Mouse (Mus musculus) heart, postnatal 36 days (tissue): Measurements from ENCODE around the gene Tead4. TPM values are rescaled to one million over a fixed set of nuclear protein-coding genes. Genes with fewer than 3 reads are reported as not detected.
"Not testable (repeated sequence)": the region's sequence is repeated elsewhere in the genome, so short reads cannot be mapped to it uniquely, and the experiment has no call there.

Experiments used
- DNase-seq, 2 experiments: peaks; one replicate each; pipeline ENCODE4 v3.0.0; 2021 to 2022
- intact Hi-C: fragments of 180-260 bp; cut with DNase I; formaldehyde crosslinking; loops from one replicate; pipeline ENCODE4 v1.15.1; 2025
- total RNA-seq, 2 experiments: library from RNA; stranded (reverse); gene quantifications; 2 replicates each; pipeline ENCODE4 v1.2.3; 2021

Gene Tead4
- total RNA-seq, 2 experiments from 2014 or later, result 3.6 to 3.7 TPM

DNA sequence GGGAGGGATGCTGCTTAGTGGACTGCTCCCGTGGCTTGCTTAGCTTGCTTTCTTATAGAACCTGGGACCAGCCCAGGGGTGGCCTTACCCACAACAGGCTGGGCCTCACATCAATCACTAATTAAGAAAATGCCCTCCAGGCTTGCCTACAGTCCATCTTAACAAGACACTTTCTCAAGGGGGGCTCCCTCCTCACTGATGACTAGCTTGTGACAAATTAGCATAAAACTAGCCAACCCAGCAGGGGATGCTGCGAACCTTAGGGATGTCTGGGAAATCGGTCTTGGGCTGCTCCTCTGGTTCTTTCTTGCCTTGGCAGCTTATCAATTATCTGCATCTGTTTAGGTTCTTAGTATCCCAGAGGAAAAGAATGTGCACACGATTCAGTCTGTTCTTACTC lies 46.1 kb downstream of the Tead4 start:
- intact Hi-C loops, result no loop called here
- DNase-seq, result no peak

DNA sequence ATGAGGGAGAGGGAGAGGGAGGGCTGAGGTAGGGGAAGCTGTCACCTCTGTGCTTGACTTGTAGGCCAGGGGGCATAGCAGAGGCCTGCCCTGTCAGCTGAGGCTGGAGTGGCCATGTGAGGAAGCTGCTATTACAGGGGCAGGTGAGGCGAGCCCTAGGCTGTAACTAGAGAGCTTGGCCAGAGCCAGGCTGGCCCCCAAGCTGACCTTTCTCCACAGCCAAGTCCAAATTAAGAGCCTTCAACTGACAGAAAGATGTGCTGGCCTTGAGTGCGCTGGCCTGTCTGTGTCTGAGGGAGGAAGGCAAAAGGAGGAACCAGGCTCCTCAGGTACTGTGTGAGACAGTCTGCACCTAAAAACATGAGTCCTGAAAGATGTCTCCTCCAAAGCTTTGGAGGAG lies 47.5 kb downstream of the Tead4 start:
- no peak for DNase-seq
- intact Hi-C loops, result no loop called here

DNA sequence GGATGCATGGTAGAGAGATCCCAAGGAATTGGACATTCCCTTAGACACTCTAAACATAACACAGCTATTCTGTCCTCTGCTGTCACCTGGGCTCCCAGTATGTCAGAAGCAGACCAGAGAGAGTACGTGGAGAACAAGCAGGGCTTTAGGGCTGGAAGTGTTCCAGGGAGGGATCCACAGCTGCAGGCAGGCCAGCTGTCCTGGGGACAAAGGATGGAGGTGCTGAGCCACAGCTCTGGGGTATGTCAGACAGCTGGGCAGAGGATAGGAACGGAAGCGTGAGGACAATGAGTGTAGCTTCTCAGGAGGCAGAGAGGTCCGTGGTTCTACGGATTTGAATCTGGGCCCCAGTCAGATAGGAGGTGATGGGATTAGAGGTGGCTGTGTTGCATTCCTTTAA lies 50.0 kb downstream of the Tead4 start:
- intact Hi-C loops, result no loop called here
- DNase-seq, result no peak

DNA sequence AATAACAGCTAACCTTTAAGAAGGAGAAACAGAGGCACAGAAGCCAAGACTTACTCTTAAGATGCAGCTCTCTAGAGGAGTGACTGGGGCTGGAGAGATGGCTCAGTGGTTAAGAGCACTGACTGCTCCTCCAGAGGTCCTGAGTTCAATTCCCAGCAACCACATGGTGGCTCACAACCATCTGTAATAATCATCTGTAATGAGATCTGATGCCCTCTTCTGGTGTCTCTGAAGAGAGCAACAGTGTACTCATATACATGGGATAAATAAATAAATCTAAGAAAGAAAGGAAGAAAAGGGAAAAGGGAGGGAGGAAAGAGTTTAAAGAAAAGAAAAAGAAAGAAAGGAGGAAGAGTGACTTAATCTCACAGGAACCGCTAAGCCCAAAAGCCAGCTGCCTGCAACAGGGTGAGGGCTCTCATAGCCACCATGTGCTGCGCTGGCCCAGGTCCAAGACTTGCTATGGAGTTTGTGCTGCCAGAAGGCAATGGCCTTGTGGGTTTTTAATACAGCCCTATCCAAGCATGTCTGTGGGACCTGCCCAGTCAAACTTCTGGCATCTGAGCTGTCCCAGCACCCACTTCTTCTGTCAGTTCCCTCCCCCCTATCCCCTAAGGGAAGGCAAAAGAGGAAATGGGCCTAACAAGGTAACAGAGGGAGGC lies 63.4 kb downstream of the Tead4 start:
- no peak for DNase-seq
- intact Hi-C loops, result no loop called here

DNA sequence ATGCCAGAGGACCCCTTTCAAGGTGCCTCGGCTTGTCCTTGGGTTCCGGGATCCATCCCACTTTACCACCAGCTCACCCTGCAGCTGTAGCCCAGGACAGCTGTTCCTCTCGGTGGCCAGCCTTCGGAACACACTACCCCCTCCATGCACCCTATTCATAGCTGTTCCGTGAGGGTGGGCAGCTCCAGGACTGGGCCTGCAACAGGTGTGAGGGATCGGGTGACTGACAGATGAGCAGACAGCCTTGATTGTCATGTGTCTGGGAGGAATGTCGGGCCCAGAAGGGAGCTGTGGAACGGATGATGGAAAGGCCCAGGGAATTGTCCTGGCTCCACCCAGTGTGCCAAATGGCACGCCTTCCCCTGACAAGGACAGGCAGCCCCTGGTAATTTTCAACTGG lies 64.0 kb downstream of the Tead4 start:
- no peak for DNase-seq
- intact Hi-C loops, result no loop called here

DNA sequence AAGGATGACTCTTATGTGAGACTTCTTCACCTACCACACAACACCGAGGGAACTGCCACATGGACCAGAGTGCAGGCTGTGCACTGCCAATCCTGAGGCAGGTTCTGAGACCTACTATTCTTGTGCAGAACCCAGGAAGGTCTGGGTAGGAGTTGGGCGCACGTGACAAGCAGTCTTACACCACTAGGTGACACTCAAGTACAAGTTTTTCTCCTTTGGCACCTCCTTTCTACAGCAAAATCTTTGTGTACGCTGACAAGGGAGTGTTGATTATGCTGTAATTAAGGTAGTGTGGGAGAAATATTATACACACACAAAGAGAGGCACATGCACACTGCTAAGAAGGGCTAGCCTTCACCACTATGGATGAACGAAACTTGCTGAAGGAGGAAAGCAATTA lies 66.4 kb downstream of the Tead4 start:
- intact Hi-C loops, result loop anchor here (1.0 to 5.0 kb wide), 2 partner anchors 74 to 173 kb away; no protein-coding TSS in a partner anchor
- peak in 1 of 2 experiments; percentile 21 for DNase-seq

DNA sequence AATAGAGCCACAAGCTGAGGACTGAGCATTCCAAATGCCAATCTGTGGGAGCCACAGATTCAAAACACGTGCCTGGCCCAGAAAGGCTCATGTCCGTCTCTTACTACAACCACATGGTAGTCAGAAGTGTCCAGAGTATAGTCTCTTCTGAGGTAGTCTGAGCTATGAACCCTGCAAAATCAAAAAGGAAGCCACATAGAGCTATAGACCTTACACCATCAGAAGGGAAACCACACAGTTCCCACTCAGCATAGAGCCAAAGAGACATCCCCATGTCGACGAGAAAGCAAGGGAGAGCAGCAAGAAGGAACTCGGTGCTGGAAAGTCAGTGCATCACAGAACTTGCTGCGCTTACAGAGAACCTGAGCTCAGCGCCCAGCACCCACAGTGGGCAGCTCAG lies 68.4 kb downstream of the Tead4 start:
- intact Hi-C loops, result loop anchor here (5.0 kb wide), 1 partner anchor 175 kb away; no protein-coding TSS in a partner anchor
- no peak for DNase-seq

DNA sequence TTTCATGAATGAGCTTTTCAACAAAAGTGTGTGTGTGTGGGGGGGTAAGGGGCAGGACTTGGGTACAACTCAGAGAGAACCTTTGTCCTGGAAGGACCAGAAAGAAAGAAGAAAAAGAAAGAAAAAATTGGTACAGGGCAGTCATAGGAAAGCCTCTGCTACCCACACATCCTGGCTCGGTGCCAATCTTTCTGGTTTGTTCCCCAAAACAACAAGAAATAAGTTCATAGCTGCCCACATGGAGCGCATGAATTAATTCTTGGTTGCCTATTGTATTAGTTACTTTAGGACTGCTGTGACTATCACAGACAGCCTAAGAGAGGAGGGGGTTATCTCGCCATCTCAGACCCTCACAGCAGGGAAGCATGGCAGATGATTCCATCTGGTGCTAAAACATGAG lies 68.9 kb downstream of the Tead4 start:
- intact Hi-C loops, result loop anchor here (5.0 kb wide), 1 partner anchor 176 kb away; no protein-coding TSS in a partner anchor
- DNase-seq, result no peak

DNA sequence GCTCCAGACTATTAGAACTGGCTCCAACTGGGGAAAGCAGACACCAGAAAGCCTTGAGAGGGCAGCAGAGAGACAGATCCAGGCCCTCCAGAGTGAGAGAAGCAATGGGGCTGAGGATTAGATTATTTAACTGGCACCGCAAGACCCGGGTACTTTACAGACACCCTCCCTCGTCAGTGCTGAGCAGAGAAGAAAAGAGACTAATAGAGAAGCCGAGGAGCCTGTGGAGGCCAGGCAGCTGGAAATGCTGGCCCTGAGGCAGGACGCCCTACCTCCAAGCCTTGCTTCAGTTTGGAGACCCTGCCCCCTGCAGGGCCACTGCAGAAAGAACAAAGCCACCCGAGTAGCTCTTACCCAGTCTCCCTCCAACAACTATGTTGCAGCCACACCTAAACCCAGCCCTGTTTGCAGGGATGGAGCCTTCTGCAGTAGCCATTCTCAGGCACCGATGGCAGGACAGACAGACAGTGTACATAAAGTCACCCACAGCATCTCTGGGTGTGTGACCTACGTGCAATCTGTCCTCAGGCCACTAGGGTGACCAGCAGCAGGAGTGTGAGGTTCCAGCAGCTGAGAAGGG lies 73.1 kb downstream of the Tead4 start:
- intact Hi-C loops, result no loop called here
- no peak for DNase-seq

DNA sequence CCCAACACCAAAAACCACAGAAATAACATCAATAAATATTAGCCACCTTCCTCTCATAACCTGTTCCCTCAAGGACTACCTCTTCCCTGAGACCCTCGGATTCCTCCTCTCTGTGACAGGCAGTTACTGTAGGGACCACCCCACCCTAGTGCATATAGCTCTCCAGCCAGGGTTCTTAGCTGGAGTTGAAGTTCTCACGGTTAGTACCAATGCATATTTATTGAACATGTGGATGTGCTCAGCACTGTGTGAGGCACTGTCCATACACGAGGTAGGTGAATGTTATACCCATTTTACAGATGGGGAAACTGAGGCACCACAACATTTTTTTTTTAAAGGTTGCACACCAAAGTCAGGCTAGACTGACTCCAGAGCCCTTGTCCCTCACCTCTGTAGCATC lies 73.7 kb downstream of the Tead4 start:
- intact Hi-C loops, result no loop called here
- no peak for DNase-seq

DNA sequence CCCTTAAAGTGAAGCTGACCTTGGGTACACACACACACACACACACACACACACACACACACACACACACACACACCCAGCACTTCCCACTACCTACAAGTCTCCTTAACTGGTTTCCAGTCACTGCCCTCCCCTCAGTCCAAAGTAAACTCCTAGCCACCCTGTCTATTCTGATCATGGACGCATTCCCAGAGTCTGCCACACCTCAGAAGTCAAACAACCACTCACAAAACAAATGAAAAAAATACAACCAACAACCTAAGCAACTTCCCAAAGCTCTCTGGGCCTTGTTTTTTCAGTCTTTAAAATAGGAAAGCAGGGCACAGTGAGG lies 74.8 kb downstream of the Tead4 start:
- no peak for DNase-seq
- intact Hi-C loops, result no loop called here

DNA sequence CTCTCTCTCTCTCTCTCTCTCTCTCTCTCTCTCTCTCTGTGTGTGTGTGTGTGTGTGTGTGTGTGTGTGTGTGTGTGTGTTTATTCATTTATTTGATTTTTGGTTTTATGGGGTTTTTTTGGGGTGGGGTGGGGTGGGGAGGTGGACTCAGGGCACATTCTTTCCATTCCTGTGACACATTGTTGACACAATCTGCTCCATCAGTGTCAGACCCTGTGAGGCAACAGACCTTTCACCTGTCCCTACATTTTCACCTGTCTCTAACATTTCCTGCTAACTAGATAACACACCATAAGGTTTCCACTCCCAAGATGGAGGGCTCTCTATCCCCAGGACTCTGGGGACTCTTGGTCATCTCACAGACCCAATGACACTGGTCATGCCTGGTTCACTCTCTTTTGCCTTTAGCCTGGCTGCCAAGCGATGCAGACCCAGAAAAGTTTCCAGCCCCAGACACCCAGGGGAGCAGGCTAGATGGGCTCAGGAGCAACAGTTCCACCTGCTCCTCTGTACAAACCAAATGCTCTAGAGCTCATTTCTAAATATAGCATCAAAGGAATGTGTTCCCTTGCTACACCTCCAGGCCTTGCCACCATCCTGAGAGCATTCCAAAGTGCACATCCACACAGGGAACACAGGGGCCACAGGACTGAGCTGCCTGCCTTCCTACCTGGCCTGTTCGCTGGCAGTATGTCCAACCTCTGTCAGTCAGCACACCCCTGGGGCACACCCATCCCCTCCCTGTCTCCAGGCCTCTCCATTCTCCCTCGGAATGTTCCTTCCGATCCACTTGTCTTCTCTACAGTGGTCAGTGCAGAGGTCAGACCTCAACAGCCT lies 75.4 kb downstream of the Tead4 start:
- DNase-seq, result no peak
- intact Hi-C loops, result no loop called here

DNA sequence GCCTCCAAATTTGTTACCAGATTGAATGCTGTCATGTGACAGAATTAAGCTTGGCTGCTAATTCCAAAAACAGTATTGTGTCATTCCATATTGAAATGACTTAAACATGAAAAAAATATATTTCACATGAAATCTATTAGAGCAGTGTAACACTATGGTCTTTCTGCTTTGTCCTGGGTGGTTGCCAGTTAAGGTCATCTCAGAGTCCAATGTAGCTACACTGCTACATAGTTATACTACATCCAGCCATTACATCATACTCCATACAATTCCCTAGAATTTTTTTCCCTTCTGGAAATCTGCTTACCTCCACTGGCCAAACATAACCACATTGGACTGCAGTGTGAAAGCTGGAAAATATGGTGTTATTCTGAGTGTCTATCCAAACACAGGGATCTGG lies 77.5 kb downstream of the Tead4 start:
- no peak for DNase-seq
- intact Hi-C loops, result no loop called here

DNA sequence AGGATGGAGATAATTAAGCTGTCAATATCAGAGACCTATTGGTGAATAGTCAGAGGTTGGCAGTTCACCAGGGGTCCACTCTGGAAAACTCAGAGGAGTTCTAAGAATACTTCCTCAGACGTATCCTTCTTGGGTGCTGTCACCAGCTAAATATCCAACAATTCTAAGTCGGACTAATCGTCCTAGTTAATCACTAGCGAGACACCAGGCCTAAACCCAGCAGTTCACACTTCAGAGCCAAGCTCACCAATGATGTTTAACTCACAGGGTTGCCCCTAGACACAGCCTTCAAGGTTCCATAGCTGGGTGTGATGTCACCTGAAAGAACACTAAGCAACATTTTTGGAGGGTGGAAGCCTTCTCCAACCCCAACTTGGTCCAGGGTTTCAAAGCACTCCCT lies 85.6 kb downstream of the Tead4 start:
- DNase-seq, intact Hi-C loops: not testable (repeated sequence)

DNA sequence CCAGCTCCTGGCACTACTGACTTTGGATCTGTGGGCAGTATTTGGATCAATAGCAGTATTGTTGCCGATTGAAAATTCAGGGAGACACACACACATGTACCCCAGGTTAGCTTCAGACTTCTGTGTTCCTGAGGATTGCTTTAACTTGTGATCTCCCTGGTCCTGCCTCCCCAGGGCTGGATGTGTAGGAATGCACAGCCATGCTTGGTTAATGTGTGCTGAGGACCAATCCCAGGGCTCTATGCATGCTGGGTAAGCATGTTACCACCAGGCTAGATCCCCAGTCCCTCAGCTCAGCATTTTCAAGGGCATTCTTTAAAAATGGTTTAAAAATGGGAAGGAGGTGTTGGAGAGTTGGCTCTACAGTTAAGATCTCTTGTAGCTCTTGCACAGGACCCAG lies 91.4 kb downstream of the Tead4 start:
- intact Hi-C loops, result loop anchor here (10.0 kb wide), 1 partner anchor 206 kb away; no protein-coding TSS in a partner anchor
- not testable (repeated sequence) for DNase-seq

DNA sequence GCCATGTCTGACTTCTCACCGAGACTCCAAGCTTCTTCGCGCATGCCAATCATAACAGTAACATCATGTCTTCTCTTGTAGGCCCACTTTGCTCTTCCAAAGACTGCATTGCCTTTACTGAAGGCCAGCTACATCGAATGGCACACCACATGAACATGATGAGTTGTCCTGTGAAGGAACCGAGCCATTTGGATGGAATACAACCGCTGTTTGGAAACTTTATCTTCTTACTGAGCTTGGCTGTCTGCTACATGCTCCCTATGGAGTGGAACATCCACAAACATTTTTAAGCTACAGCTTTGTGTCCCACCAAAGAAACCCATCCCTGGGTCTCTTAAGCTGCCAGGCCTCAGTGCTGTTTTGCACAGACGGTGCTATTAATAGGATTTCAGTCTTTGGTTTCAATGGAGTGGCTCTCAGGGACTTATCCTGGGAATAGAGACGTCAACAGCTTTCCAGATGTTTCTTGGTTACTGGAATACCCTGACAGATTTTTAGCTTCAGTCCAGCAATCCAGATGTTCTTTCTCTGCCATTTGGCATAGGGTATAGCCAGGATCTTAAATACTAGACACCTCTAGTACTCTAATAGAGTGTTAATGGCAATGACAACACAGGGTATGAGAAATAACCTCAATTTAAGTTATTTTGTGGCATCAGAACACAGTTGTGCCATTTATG lies 92.0 kb downstream of the Tead4 start:
- no peak for DNase-seq

DNA sequence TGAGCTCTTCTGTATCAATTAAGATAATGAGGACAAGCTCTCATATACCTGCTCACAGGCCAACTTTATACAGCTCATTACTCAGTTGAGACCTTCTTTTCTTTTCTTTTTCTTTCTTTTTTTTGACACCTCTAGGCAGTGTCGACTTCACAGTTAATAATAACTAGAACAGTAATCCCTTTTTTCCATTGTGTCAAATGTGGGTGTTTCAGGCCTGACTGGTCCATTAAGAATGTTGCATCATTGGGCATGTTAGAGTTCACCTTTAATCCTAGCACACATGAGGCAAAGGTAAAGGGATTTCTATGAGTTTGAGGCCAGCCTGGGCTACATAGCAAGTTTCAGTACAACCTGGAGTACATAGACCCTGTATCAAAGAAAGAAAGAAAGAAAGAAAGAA lies 97.1 kb downstream of the Tead4 start:
- no peak for DNase-seq
- intact Hi-C loops, result loop anchor here (5.0 to 10.0 kb wide), 2 partner anchors 154 to 211 kb away; partner anchors contain the start of gene Tulp3

More for the DNA sequence above, 92.0 kb downstream of the Tead4 start:
- intact Hi-C loops, result loop anchor here (10.0 kb wide), 1 partner anchor 206 kb away; no protein-coding TSS in a partner anchor

DNA sequence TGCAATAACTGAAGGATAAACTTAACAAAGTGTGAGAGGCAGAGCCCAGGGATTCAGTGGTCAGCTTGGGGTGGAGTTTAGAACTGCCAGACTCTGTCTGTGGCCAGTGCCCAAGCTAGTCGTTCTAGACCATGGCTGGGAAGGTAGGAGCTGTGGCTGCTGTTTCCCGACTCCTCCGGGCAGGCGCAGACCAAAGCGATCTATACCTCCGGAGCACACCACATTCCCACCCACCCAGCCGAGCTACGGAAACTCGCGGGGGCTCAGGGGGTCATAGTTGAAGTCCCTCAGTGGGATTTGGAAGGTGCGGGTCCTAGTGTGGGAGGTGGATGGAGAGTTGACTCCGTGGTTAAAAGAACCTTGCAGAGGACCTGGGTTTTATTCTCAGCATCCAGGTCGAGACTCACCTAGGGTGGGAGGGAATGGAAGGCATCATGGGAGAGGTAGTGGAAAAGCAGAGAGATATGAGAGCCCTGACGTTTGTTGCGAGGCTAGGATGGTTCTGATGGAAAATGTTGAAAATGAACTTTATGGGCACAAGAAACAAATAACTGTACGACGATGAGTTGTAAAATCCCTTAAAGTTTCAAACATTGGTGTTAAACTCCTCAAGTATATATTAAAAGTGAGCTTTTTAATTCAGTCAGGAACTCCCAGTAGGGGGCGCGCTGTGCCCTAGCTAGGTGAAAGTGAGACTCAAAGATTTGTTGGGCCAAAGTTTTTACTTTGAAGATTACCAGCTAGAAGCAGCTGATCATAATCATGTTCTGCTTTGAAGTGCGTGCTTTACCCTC lies 99.6 kb downstream of the Tead4 start:
- intact Hi-C loops, result loop anchor here (2.0 to 10.0 kb wide), 3 partner anchors 108 to 214 kb away; partner anchors contain the start of gene Tulp3

DNA sequence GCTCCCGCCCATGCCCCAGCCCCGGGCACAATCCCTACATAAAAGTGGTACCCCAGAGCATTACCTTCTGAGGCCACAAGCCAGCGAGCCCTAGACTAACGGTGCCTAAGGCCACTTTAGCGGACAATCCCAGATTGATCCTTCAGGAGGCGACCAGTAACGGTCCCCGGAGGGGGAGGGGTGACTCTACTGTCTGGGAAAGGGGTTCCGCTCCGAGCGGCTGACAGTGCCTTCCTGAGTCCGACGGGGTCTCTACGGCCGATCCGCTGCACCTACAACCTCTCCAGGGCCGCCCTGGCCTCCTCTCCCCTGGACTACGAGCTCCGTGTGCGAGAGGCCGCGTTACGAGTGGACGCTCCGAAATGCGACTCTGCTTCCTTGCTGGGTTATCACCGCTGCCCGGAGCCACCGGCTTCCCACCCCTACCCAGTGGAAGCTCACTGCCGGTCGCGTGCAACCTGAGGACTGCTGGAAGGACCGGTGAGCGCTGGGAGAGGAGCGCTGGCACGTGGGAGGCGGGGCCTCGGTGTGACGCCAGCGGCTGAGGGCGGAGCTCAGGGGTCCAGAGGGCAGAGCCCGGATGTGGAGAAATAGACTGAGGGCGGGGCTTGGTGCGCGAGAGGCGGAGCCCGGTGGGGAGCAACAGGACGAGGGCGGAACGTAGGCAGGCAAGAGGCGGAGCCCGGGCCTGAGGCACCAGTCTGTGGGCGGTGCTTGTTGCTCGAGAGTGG lies 100.3 kb downstream of the Tead4 start:
- intact Hi-C loops, result loop anchor here (2.0 to 10.0 kb wide), 3 partner anchors 109 to 215 kb away; partner anchors contain the start of gene Tulp3

More for the DNA sequence above, 99.6 kb downstream of the Tead4 start:
- peak; percentile 70 to 82 for DNase-seq

More for the DNA sequence above, 100.3 kb downstream of the Tead4 start:
- DNase-seq, result peak; percentile 99 to 100
